Mouse (Mus musculus) A20 (cell line): ENCODE measurements around the gene Olfr170.
"Not testable (repeated sequence)": the region's sequence is repeated elsewhere in the genome, so short reads cannot be mapped to it uniquely, and the experiment has no call there.

Source experiments
- DNase-seq: peaks from one replicate; pipeline ENCODE4 v3.0.0-alpha.2; 2011; ENCODE audit warnings: low read depth, low spot score

The Olfr170 gene

GRCm38 (mm10) chr16:19611782-19612181, at the start of gene Olfr170:
TSS of gene Olfr170 (minus strand) at chr16:19611882.
- DNase-seq, result not testable (repeated sequence)

- no peak for DNase-seq
Observed at GRCm38 (mm10) chr16:19629816-19630215, 18.1 kb upstream of the Olfr170 start, which contains the start of gene Olfr171. TSS of gene Olfr171 (minus strand) at chr16:19629916.

GRCm38 (mm10) chr16:19603166-19603565, 8.5 kb downstream of the Olfr170 start:
- DNase-seq, result peak; percentile 23

GRCm38 (mm10) chr16:19571709-19572108, 40.0 kb downstream of the Olfr170 start, which contains the start of gene Olfr169:
TSS of gene Olfr169 (minus strand) at chr16:19571809.
- DNase-seq, result not testable (repeated sequence)
